Comparison of ENCODE assay signal across 17 mouse cellular contexts in genomic region chr1:81209536-81209935, GRCm38 (mm10).
DNase-seq lines count a peak whose midpoint lies in the region; ATAC-seq lines count a peak whose summit lies in the region.
"Had no signal": no experiment of that assay in that cellular context is flagged by ENCODE, and none has a peak within 500 bp of the region (broad histone marks: within the 10 kb centered on the region; RNA-seq: fewer than 3 reads in every experiment).

No protein-coding gene starts in this region.

- DNase-seq in cerebellum, adult 9-10 months = peak; percentile 19
- peak; percentile 53 to 56 for DNase-seq in cerebellum, postnatal 10 days
- DNase-seq in cerebellum, adult 11-12 months = no peak
- DNase-seq in cerebellum, postnatal 25 days = peak; percentile 18 to 40
- DNase-seq in cerebellum, adult 8-10 months = no peak
- peak; percentile 5 to 9 for DNase-seq in cerebellum, postnatal 36 days
- no peak for DNase-seq in frontal cortex, adult 2 months (ENCODE audit: extremely low spot score in 1 of 2, low spot score in 1 of 2)
- DNase-seq: adrenal gland, adult 2 months; adrenal gland, postnatal 10 days; adrenal gland, postnatal 25 days; forebrain, postnatal 0 days; gastrocnemius, adult 2 months; gastrocnemius, postnatal 10 days; gastrocnemius, postnatal 25 days had no signal

- no peak for ATAC-seq in cerebellum, adult (ENCODE audit: insufficient number of reproducible peaks, low FRiP score, low TSS enrichment)
- ATAC-seq: forebrain, embryonic 13.5 days; forebrain, embryonic 15.5 days; forebrain, postnatal 0 days had no signal

Comparison
In these comparisons a context has a peak if more than half of its experiments do, and no peak if none do; other contexts are left out.
1. DNase-seq: peak in cerebellum, adult 9-10 months (single experiment), cerebellum, postnatal 10 days (2 of 2), cerebellum, postnatal 25 days (2 of 2) and cerebellum, postnatal 36 days (2 of 2); none in cerebellum, adult 11-12 months (single experiment), cerebellum, adult 8-10 months (single experiment) and frontal cortex, adult 2 months (0 of 2).